Mouse (Mus musculus) ES-Bruce4 (cell line): Measurements from ENCODE around the gene Slco2b1.

Experiments
- CTCF ChIP-seq: IDR thresholded peaks from one replicate; pipeline ENCODE4 v1.8.1; 2011; ENCODE audit warnings: low read depth, low read length
- EP300 ChIP-seq: IDR thresholded peaks from 2 replicates; pipeline ENCODE4 v1.6.1; 2011; ENCODE audit warnings: low read depth, low read length; ENCODE audit not compliant: insufficient read depth
- POLR2A ChIP-seq: IDR thresholded peaks from one replicate; pipeline ENCODE4 v1.8.1; 2011; ENCODE audit warnings: low read length; ENCODE audit not compliant: insufficient read depth

- TF ChIP-seq CTCF (no peak), EP300 (no peak), POLR2A (no peak)
Measured at GRCm38 (mm10) chr7:99661071-99661470, 50.1 kb downstream of the Slco2b1 start.
